Mouse (Mus musculus): ENCODE results near the gene Mettl1. TPM values are rescaled to one million over a fixed set of nuclear protein-coding genes. Genes with fewer than 3 reads are reported as not detected.

Gene Mettl1
- total and polyA plus RNA-seq, 2 experiments from 2014 or later, result 6.5 to 19.1 TPM

GRCm38 (mm10) chr10:127080901-127081780 is 39.9 kb downstream of the Mettl1 start:
- peak overlapping the region; percentile 93 for H3K4me2 ChIP-seq (ENCODE audit: low read depth, low read length, poor library complexity, severe bottlenecking)
- no peaks in the 10 kb centered on the region for H3K27me3 ChIP-seq (ENCODE audit: insufficient read depth, low read length)
- peaks cover 24% of the 10 kb centered on the region for H3K36me3 ChIP-seq (ENCODE audit: insufficient read depth, low read length)
- H3K4me3 ChIP-seq (ENCODE audit: low read depth, low read length), result peak overlapping the region; percentile 83
- no peak for DNase-seq (ENCODE audit: low spot score)
- no peaks in the 10 kb centered on the region for H3K9me3 ChIP-seq (ENCODE audit: low read length)
- ATAC-seq (ENCODE audit: low FRiP score), result no peak
- TF ChIP-seq CTCF (IDR thresholded peaks at IDR 0.05), result peak; percentile 28
- peaks cover 20% of the 10 kb centered on the region; the same call in 1 of the 2 replicates for H3K4me1 ChIP-seq (ENCODE audit: insufficient read depth, low read length)
- peak overlapping the region; percentile 95 for H3K9ac ChIP-seq (replicated peaks; ENCODE audit: low read length, poor library complexity, severe bottlenecking)
- peak overlapping the region; percentile 13 for H3K27ac ChIP-seq (ENCODE audit: low read depth, low read length)
- WGBS, result 5% methylated on average over 42 of the region's 48 CpGs

GRCm38 (mm10) chr10:127081996-127082620 is 40.9 kb downstream of the Mettl1 start:
- peak; percentile 72 for DNase-seq (ENCODE audit: low spot score)
- ATAC-seq (ENCODE audit: low FRiP score), result no peak
- Histone ChIP-seq H3K36me3 (ENCODE audit: insufficient read depth, low read length) (peaks cover 28% of the 10 kb centered on the region), H3K9ac (replicated peaks; ENCODE audit: low read length, poor library complexity, severe bottlenecking) (peak overlapping the region; percentile 95), H3K27me3 (ENCODE audit: insufficient read depth, low read length) (no peaks in the 10 kb centered on the region), H3K27ac (ENCODE audit: low read depth, low read length) (0 out of 2 replicates have a peak overlapping the region, but pooled peaks have one; percentile 26), H3K4me1 (ENCODE audit: insufficient read depth, low read length) (peaks cover 18% of the 10 kb centered on the region; the same call in 1 of the 2 replicates), H3K4me3 (ENCODE audit: low read depth, low read length) (peak overlapping the region; percentile 83), H3K9me3 (ENCODE audit: low read length) (no peaks in the 10 kb centered on the region), H3K4me2 (ENCODE audit: low read depth, low read length, poor library complexity, severe bottlenecking) (peak overlapping the region; percentile 93)
- TF ChIP-seq CTCF (IDR thresholded peaks at IDR 0.05), result no peak
- WGBS, result 27% methylated on average over 8 of the region's 8 CpGs

- H3K36me3 ChIP-seq (ENCODE audit: insufficient read depth, low read length), result peaks cover 41% of the 10 kb centered on the region
- no peak for ATAC-seq (ENCODE audit: low FRiP score)
- 30% methylated on average over 8 of the region's 8 CpGs for WGBS
- 0 out of 2 replicates have a peak, but pooled peaks cover 4% of the 10 kb centered on the region for H3K27me3 ChIP-seq (ENCODE audit: insufficient read depth, low read length)
- no peak for DNase-seq (ENCODE audit: low spot score)
- no peak overlapping the region for H3K9ac ChIP-seq (replicated peaks; ENCODE audit: low read length, poor library complexity, severe bottlenecking)
- H3K9me3 ChIP-seq (ENCODE audit: low read length), result no peaks in the 10 kb centered on the region
- 0 out of 2 replicates have a peak, but pooled peaks have one; percentile 2 for TF ChIP-seq CTCF (IDR thresholded peaks at IDR 0.05)
- no peak overlapping the region for H3K4me2 ChIP-seq (ENCODE audit: low read depth, low read length, poor library complexity, severe bottlenecking)
- no peak overlapping the region for H3K27ac ChIP-seq (ENCODE audit: low read depth, low read length)
- H3K4me1 ChIP-seq (ENCODE audit: insufficient read depth, low read length), result peaks cover 18% of the 10 kb centered on the region; the same call in 1 of the 2 replicates
- no peak overlapping the region for H3K4me3 ChIP-seq (ENCODE audit: low read depth, low read length)
Measured at GRCm38 (mm10) chr10:127083292-127083914, 42.2 kb downstream of the Mettl1 start.

GRCm38 (mm10) chr10:127083915-127084306 is 42.7 kb downstream of the Mettl1 start:
- no peak overlapping the region for H3K4me2 ChIP-seq (ENCODE audit: low read depth, low read length, poor library complexity, severe bottlenecking)
- peak; percentile 26 for TF ChIP-seq CTCF (IDR thresholded peaks at IDR 0.05)
- H3K27me3 ChIP-seq (ENCODE audit: insufficient read depth, low read length), result 0 out of 2 replicates have a peak, but pooled peaks cover 4% of the 10 kb centered on the region
- no peaks in the 10 kb centered on the region for H3K9me3 ChIP-seq (ENCODE audit: low read length)
- H3K9ac ChIP-seq (replicated peaks; ENCODE audit: low read length, poor library complexity, severe bottlenecking), result no peak overlapping the region
- ATAC-seq (ENCODE audit: low FRiP score), result no peak
- H3K27ac ChIP-seq (ENCODE audit: low read depth, low read length), result no peak overlapping the region
- no peak for DNase-seq (ENCODE audit: low spot score)
- no peak overlapping the region for H3K4me3 ChIP-seq (ENCODE audit: low read depth, low read length)
- H3K4me1 ChIP-seq (ENCODE audit: insufficient read depth, low read length), result peaks cover 18% of the 10 kb centered on the region; the same call in 1 of the 2 replicates
- 55% methylated on average over 5 of the region's 5 CpGs for WGBS
- H3K36me3 ChIP-seq (ENCODE audit: insufficient read depth, low read length), result peaks cover 44% of the 10 kb centered on the region

- ATAC-seq (ENCODE audit: low FRiP score) (no peak), DNase-seq (ENCODE audit: low spot score) (no peak)
- Histone ChIP-seq H3K27ac (ENCODE audit: low read depth, low read length) (no peak overlapping the region), H3K4me1 (ENCODE audit: insufficient read depth, low read length) (peaks cover 18% of the 10 kb centered on the region; the same call in 1 of the 2 replicates), H3K9ac (replicated peaks; ENCODE audit: low read length, poor library complexity, severe bottlenecking) (no peak overlapping the region), H3K36me3 (ENCODE audit: insufficient read depth, low read length) (peaks cover 51% of the 10 kb centered on the region), H3K9me3 (ENCODE audit: low read length) (no peaks in the 10 kb centered on the region), H3K4me2 (ENCODE audit: low read depth, low read length, poor library complexity, severe bottlenecking) (no peak overlapping the region), H3K4me3 (ENCODE audit: low read depth, low read length) (no peak overlapping the region), H3K27me3 (ENCODE audit: insufficient read depth, low read length) (0 out of 2 replicates have a peak, but pooled peaks cover 4% of the 10 kb centered on the region)
- 81% methylated on average over 9 of the region's 9 CpGs for WGBS
- TF ChIP-seq CTCF (IDR thresholded peaks at IDR 0.05), result no peak
Measured at GRCm38 (mm10) chr10:127085052-127085451, 43.8 kb downstream of the Mettl1 start.
